Mouse (Mus musculus) small intestine, adult 2 months (tissue): ENCODE measurements around the gene Lin7b.

ENCODE experiments used
- CTCF ChIP-seq: fragments of 200-500 bp; IDR thresholded peaks from 2 replicates; pipeline ENCODE4 v1.5.1; 2012; ENCODE audit warnings: low read depth, mild to moderate bottlenecking, control low read depth, inconsistent platforms, low read length, moderate library complexity, mixed read lengths; ENCODE audit not compliant: insufficient replicate concordance, insufficient read length; ENCODE audit errors: extremely low read depth
- POLR2A ChIP-seq: fragments of 200-500 bp; IDR thresholded peaks from 2 replicates; pipeline ENCODE4 v1.6.1; 2012; ENCODE audit warnings: low read depth, mild to moderate bottlenecking, control low read depth, inconsistent platforms, low read length, moderate library complexity

- TF ChIP-seq POLR2A = no peak
- TF ChIP-seq CTCF = peak; percentile 41; the same call in 1 of the 2 replicates
Measured at GRCm38 (mm10) chr7:45343543-45343942, 26.8 kb downstream of the Lin7b start.
